Mouse (Mus musculus): Measurements from ENCODE around the gene Samd4.

DNA sequence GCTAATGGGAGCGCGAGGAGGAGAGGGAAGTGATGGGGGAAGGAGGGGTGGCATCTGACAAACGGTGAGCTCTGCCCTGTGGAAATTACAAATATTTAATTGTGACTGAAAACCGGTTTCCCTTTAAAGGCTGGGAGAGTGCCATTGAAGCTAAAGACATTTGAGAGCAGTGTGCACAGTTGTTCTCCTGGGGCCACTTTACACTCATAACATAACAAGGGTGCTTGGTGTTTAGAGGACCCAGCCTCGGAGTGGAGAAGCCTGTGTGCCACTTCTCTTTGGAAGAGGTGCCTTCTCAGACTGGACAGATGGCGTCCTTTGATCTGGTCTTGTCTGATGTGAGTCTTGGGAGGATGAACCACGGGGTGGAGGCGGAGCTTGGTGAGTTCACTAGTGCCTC lies 26.2 kb downstream of the Samd4 start:
- TF ChIP-seq CTCF (conservative IDR thresholded peaks at IDR 0.05; ENCODE audit: low read length), result no peak
- TF ChIP-seq NANOG (IDR thresholded peaks at IDR 0.05; ENCODE audit: borderline replicate concordance, low read length), result no peak
